Mouse (Mus musculus) embryonic facial prominence, embryonic 14.5 days (tissue): ENCODE results near the gene Mkln1. TPM values are rescaled to one million over a fixed set of nuclear protein-coding genes. Genes with fewer than 3 reads are reported as not detected.

ENCODE experiments used
- ATAC-seq: fragments of 200-750 bp; cut with Nextera tagmentation; 2 replicates; pipeline ENCODE4 v1.8.0; 2017; ENCODE audit warnings: low read depth, moderate number of reproducible peaks, moderate TSS enrichment
- DNase-seq: peaks from one replicate; pipeline ENCODE4 v3.0.0-alpha.2; 2015; ENCODE audit warnings: low spot score
- H3K27ac ChIP-seq: fragments of 300-500 bp; sonication (generic); replicated peaks from 2 replicates; pipeline ENCODE4 v1.5.1; 2014; ENCODE audit warnings: low read depth, mild to moderate bottlenecking, low read length, moderate library complexity
- H3K27me3 ChIP-seq: fragments of 300-500 bp; sonication (generic); replicated peaks from 2 replicates; pipeline ENCODE4 v1.6.1; 2014; ENCODE audit warnings: low read length; ENCODE audit not compliant: control insufficient read depth, insufficient read depth
- H3K36me3 ChIP-seq: fragments of 300-500 bp; sonication (generic); 2 replicates; pipeline ENCODE4 v1.6.1; 2014; ENCODE audit warnings: low read length, mixed read lengths; ENCODE audit not compliant: control insufficient read depth, insufficient read depth
- H3K4me1 ChIP-seq: fragments of 300-500 bp; sonication (generic); 2 replicates; pipeline ENCODE4 v1.6.1; 2014; ENCODE audit warnings: antibody characterized with exemption, low read length; ENCODE audit not compliant: control insufficient read depth, insufficient read depth
- H3K4me2 ChIP-seq: fragments of 300-500 bp; sonication (generic); 2 replicates; pipeline ENCODE4 v1.6.1; 2014; ENCODE audit warnings: low read depth, mild to moderate bottlenecking, low read length, moderate library complexity, mixed read lengths
- H3K4me3 ChIP-seq: fragments of 300-500 bp; sonication (generic); 2 replicates; pipeline ENCODE4 v1.5.1; 2014; ENCODE audit warnings: low read depth, mild to moderate bottlenecking, low read length
- H3K9ac ChIP-seq: fragments of 300-500 bp; sonication (generic); 2 replicates; pipeline ENCODE4 v1.6.1; 2014; ENCODE audit warnings: low read depth, mild to moderate bottlenecking, low read length, moderate library complexity, mixed read lengths
- H3K9me3 ChIP-seq: fragments of 300-500 bp; sonication (generic); 2 replicates; pipeline ENCODE4 v1.6.1; 2016; ENCODE audit warnings: low read length; ENCODE audit not compliant: control insufficient read depth
- WGBS: fragments of 180-500 bp; shearing (Covaris S2); extraction: QIAGEN DNeasy Blood & Tissue Kit; methylation state at CpG from one replicate; pipeline ENCODE4 v1.1.7; 2014; 5-methylcytosine and 5-hydroxymethylcytosine counted together
- polyA plus RNA-seq: library from polyadenylated mRNA; unstranded; fragments of >200 nt; fragmentation: Nextera tagmentation; extraction: Ambion mirVana; gene quantifications from 2 replicates; pipeline ENCODE4 v1.2.1, GENCODE M21; 2014

Mkln1 gene
- polyA plus RNA-seq, 1 experiment from 2014 or later = 155 TPM

- 54% methylated on average over 14 of the region's 14 CpGs for WGBS
- H3K36me3 ChIP-seq = no peaks in the 10 kb centered on the region
- DNase-seq (no peak), ATAC-seq (no peak)
- no peak overlapping the region for H3K4me3 ChIP-seq
- no peaks in the 10 kb centered on the region for H3K9me3 ChIP-seq
- H3K4me2 ChIP-seq = no peak overlapping the region
- H3K9ac ChIP-seq = no peak overlapping the region
- H3K27me3 ChIP-seq = no peaks in the 10 kb centered on the region
- H3K4me1 ChIP-seq = no peaks in the 10 kb centered on the region
- H3K27ac ChIP-seq = no peak overlapping the region
Measured at GRCm38 (mm10) chr6:31370550-31371061, 27.9 kb upstream of the Mkln1 start.

- H3K27ac ChIP-seq = no peak overlapping the region
Measured at GRCm38 (mm10) chr6:31371140-31371539, 27.4 kb upstream of the Mkln1 start.

GRCm38 (mm10) chr6:31372620-31373019 is 25.9 kb upstream of the Mkln1 start:
- no peaks in the 10 kb centered on the region for H3K27me3 ChIP-seq
- H3K27ac ChIP-seq = no peak overlapping the region
- H3K9me3 ChIP-seq = no peaks in the 10 kb centered on the region
- WGBS = 8% methylated on average over 3 of the region's 3 CpGs
- no peak overlapping the region for H3K9ac ChIP-seq
- DNase-seq = no peak
- H3K4me1 ChIP-seq = no peaks in the 10 kb centered on the region
- H3K4me2 ChIP-seq = no peak overlapping the region
- H3K36me3 ChIP-seq = no peaks in the 10 kb centered on the region
- H3K4me3 ChIP-seq = no peak overlapping the region
- no peak for ATAC-seq

More at GRCm38 (mm10) chr6:31371140-31371539, 27.4 kb upstream of the Mkln1 start:
- no peak overlapping the region for H3K9ac ChIP-seq
- 76% methylated on average over 3 of the region's 3 CpGs for WGBS
- H3K4me1 ChIP-seq = no peaks in the 10 kb centered on the region
- H3K9me3 ChIP-seq = no peaks in the 10 kb centered on the region
- no peaks in the 10 kb centered on the region for H3K36me3 ChIP-seq
- DNase-seq (no peak), ATAC-seq (no peak)
- no peak overlapping the region for H3K4me2 ChIP-seq
- H3K27me3 ChIP-seq = no peaks in the 10 kb centered on the region
- no peak overlapping the region for H3K4me3 ChIP-seq

GRCm38 (mm10) chr6:31373084-31373673 is 25.4 kb upstream of the Mkln1 start:
- Histone ChIP-seq H3K4me2 (no peak overlapping the region), H3K9ac (no peak overlapping the region), H3K9me3 (no peaks in the 10 kb centered on the region), H3K4me3 (no peak overlapping the region), H3K4me1 (no peaks in the 10 kb centered on the region), H3K27ac (no peak overlapping the region), H3K27me3 (no peaks in the 10 kb centered on the region), H3K36me3 (no peaks in the 10 kb centered on the region)
- DNase-seq = no peak
- no peak for ATAC-seq
- 80% methylated on average over 6 of the region's 6 CpGs for WGBS

GRCm38 (mm10) chr6:31382989-31383388 is 15.5 kb upstream of the Mkln1 start:
- DNase-seq = no peak
- no peak overlapping the region for H3K27ac ChIP-seq
- H3K9ac ChIP-seq = no peak overlapping the region
- no peaks in the 10 kb centered on the region for H3K27me3 ChIP-seq
- H3K4me3 ChIP-seq = no peak overlapping the region
- H3K36me3 ChIP-seq = no peaks in the 10 kb centered on the region
- no peaks in the 10 kb centered on the region for H3K4me1 ChIP-seq
- 79% methylated on average over 7 of the region's 7 CpGs for WGBS
- H3K4me2 ChIP-seq = no peak overlapping the region
- no peak for ATAC-seq
- H3K9me3 ChIP-seq = no peaks in the 10 kb centered on the region

- ATAC-seq = no peak
- no peak overlapping the region for H3K4me3 ChIP-seq
- 70% methylated on average over 5 of the region's 5 CpGs for whole genome bisulfite sequencing
Measured at GRCm38 (mm10) chr6:31384794-31385193, 13.7 kb upstream of the Mkln1 start.

GRCm38 (mm10) chr6:31385281-31386145 is 13.0 kb upstream of the Mkln1 start:
- Histone ChIP-seq H3K36me3 (no peaks in the 10 kb centered on the region), H3K9me3 (no peaks in the 10 kb centered on the region), H3K27ac (no peak overlapping the region), H3K4me3 (no peak overlapping the region), H3K9ac (no peak overlapping the region), H3K4me2 (no peak overlapping the region), H3K4me1 (0 out of 2 replicates have a peak, but pooled peaks cover 4% of the 10 kb centered on the region), H3K27me3 (no peaks in the 10 kb centered on the region)
- ATAC-seq (no peak), DNase-seq (no peak)
- 87% methylated on average over 10 of the region's 10 CpGs for WGBS

More at GRCm38 (mm10) chr6:31384794-31385193, 13.7 kb upstream of the Mkln1 start:
- Histone ChIP-seq H3K36me3 (no peaks in the 10 kb centered on the region), H3K9ac (no peak overlapping the region), H3K27me3 (no peaks in the 10 kb centered on the region), H3K9me3 (no peaks in the 10 kb centered on the region), H3K27ac (no peak overlapping the region), H3K4me2 (no peak overlapping the region), H3K4me1 (no peaks in the 10 kb centered on the region)
- DNase-seq = no peak

GRCm38 (mm10) chr6:31389716-31390115 is 8.8 kb upstream of the Mkln1 start:
- ATAC-seq (no peak), DNase-seq (no peak)
- Histone ChIP-seq H3K27me3 (no peaks in the 10 kb centered on the region), H3K36me3 (no peaks in the 10 kb centered on the region), H3K4me1 (0 out of 2 replicates have a peak, but pooled peaks cover 4% of the 10 kb centered on the region), H3K4me2 (no peak overlapping the region), H3K9me3 (no peaks in the 10 kb centered on the region), H3K27ac (no peak overlapping the region), H3K9ac (no peak overlapping the region), H3K4me3 (no peak overlapping the region)
- 76% methylated on average over 6 of the region's 6 CpGs for WGBS
